Mouse (Mus musculus): ENCODE data around the gene Nol12.

DNA sequence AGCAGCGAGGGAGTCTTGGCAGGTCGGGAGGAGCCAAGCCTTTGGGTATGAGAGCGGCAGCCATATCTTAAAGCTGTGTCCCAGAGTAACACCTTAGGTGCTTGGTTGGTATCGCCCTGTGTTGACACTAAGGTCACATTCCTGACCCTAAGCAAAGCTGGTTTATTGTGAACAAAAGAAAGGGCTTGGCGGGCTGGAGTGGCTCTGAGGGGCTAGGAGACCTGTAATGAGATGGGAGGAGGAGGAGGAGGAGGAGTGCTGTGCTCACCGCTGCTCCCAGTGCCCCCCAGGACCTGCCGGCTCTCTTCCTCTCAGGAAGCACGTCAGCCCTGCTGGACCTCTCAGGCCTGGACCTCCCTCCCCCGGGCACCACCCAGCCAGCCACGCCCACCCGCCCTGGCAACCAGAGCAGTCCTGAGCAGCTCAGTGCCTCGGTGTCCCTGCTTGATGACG, 45.3 kb upstream of the Nol12 start:
- TF ChIP-seq CTCF (IDR thresholded peaks at IDR 0.05; ENCODE audit: extremely low read depth, insufficient read depth, low read length): no peak
- no peak for TF ChIP-seq POLR2A (IDR thresholded peaks at IDR 0.05; ENCODE audit: extremely low read depth, insufficient read depth, low read length)

Data from cortical plate, adult 2 months (tissue).